Mouse (Mus musculus) embryonic facial prominence, embryonic 13.5 days (tissue): ENCODE data around the gene Tfam. TPM values are rescaled to one million over a fixed set of nuclear protein-coding genes. Genes with fewer than 3 reads are reported as not detected.
A peak's percentile ranks its signal among the peaks of the same experiment; 100 is the strongest.

Source experiments
- ATAC-seq: fragments of 200-750 bp; cut with Nextera tagmentation; 2 replicates; pipeline ENCODE4 v1.8.0; 2017; ENCODE audit warnings: low read depth; ENCODE audit not compliant: insufficient number of reproducible peaks, insufficient read depth, low FRiP score, low TSS enrichment
- H3K27ac ChIP-seq: fragments of 300-500 bp; sonication (generic); 2 replicates; pipeline ENCODE4 v1.5.1; 2015; ENCODE audit warnings: moderate library complexity, mild to moderate bottlenecking, inconsistent platforms
- H3K27me3 ChIP-seq: fragments of 300-500 bp; sonication (generic); 2 replicates; pipeline ENCODE4 v1.6.1; 2015; ENCODE audit warnings: mild to moderate bottlenecking, inconsistent platforms
- H3K36me3 ChIP-seq: fragments of 300-500 bp; sonication (generic); 2 replicates; pipeline ENCODE4 v1.6.1; 2015; ENCODE audit warnings: mild to moderate bottlenecking, inconsistent platforms
- H3K4me1 ChIP-seq: fragments of 300-500 bp; sonication (generic); 2 replicates; pipeline ENCODE4 v1.6.1; 2015; ENCODE audit warnings: inconsistent platforms
- H3K4me2 ChIP-seq: fragments of 300-500 bp; sonication (generic); 2 replicates; pipeline ENCODE4 v1.6.1; 2015; ENCODE audit warnings: moderate library complexity, mild to moderate bottlenecking, inconsistent platforms
- H3K4me3 ChIP-seq: fragments of 300-500 bp; sonication (generic); 2 replicates; pipeline ENCODE4 v1.5.1; 2015; ENCODE audit warnings: mild to moderate bottlenecking, inconsistent platforms
- H3K9ac ChIP-seq: fragments of 300-500 bp; sonication (generic); 2 replicates; pipeline ENCODE4 v1.6.1; 2015; ENCODE audit warnings: mild to moderate bottlenecking, inconsistent platforms
- H3K9me3 ChIP-seq: fragments of 300-500 bp; sonication (generic); 2 replicates; pipeline ENCODE4 v1.6.1; 2016; ENCODE audit warnings: inconsistent platforms
- WGBS: fragments of 180-500 bp; shearing (Covaris S2); methylation state at CpG from one replicate; pipeline ENCODE4 v1.1.7; 2015; ENCODE audit warnings: mixed read lengths; 5-methylcytosine and 5-hydroxymethylcytosine counted together
- polyA plus RNA-seq: library from polyadenylated mRNA; unstranded; fragments of >200 nt; fragmentation: Nextera tagmentation; extraction: Ambion mirVana; gene quantifications from 2 replicates; pipeline ENCODE4 v1.2.1, GENCODE M21; 2015

Tfam gene
- polyA plus RNA-seq = 75.4 and 80.5 TPM in 2 replicates

DNA sequence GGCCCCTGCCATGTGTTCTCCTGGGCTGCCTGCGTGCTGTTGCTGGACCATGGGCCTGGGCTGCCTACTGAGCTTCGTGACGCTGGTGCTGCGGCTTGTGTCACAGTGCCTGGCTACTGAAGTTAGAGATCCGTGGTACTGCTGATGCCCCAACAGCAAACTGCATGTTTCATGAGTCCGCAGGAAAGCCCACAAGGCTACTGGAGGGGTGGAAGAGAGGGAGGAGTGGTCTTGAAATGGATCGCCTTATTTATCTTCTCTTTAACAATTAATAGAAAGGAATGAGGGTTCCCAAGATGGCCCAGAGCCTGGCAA is at the start of gene Tfam:
Gene Tfam, minus strand, starts transcription at position 41 of the 315 bp plus-strand sequence.
- Histone ChIP-seq H3K27ac (peak within 1 kb of the TSS; percentile 39; the same call in 1 of the 2 replicates), H3K4me1 (peaks cover 9% of the 10 kb centered on the region), H3K4me2 (peak within 1 kb of the TSS; percentile 80), H3K4me3 (peak within 1 kb of the TSS; percentile 73), H3K9me3 (no peaks in the 10 kb centered on the region), H3K36me3 (peaks cover 26% of the 10 kb centered on the region), H3K9ac (peak within 1 kb of the TSS; percentile 87), H3K27me3 (no peaks in the 10 kb centered on the region)
- WGBS = 3% methylated on average over 7 of the region's 7 CpGs
- no peak for ATAC-seq

DNA sequence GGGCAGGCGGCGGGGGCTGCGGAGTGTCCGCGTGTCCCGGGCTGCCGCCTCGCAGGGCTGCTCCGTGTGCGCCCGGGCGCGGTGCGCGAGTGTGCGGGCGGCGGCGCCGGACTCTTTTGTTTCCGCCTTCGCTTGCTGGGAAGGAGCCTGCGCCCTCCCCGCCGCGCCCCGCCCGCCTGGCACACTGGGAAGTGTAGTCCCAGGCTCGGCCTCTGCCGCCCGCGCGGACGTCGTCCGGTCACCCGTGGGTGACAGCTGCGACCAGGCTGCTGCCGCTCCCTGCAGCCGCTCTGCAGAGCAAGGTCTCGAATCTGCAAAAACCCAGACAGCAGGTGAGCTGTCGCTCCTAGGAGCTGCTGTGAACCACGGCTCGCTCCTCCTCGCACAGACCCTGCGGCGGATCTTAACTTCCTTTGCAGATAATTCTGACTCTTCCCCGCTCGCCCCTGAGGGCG is 47.1 kb upstream of the Tfam start, which contains the start of gene Ube2d1:
Gene Ube2d1, minus strand, starts transcription at position 137 of the 455 bp plus-strand sequence.
- peak; percentile 91 for ATAC-seq
- under 1% methylated on average over 50 of the region's 50 CpGs for WGBS
- H3K9me3 ChIP-seq = no peaks in the 10 kb centered on the region

DNA sequence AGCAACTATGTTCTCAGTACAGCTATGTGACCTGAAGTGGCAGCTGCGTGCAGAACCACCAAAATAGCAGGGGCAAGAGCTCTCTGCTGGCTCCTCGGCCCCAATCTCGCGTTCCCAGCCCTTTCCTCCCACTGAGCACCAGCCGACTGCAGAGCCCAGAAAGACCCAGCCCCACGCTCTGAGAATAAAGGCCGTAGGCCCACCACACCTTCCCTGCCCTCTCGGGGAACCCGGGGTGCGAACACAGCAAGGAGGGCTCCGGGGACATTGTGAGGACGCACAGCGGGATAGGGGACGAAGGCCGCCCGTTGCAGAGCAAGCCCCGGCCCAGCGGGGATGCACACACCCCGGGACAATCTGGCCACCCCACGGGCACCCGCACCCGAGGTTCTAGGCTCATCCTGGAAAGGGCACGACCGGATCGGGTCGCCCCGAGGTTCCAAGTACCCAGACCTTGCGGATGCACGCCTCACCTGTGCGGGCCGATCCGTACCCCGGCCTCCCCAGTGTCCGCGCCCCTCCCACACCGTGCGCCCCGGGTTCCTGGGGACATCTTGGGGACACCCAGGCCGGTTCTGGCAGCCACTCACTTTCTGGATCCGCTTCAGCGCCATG is 46.5 kb upstream of the Tfam start:
- WGBS = under 1% methylated on average over 41 of the region's 41 CpGs
- Histone ChIP-seq H3K9me3 (no peaks in the 10 kb centered on the region), H3K4me3 (peak overlapping the region; percentile 90), H3K4me2 (peak overlapping the region; percentile 74), H3K4me1 (peaks cover 22% of the 10 kb centered on the region), H3K27me3 (0 out of 2 replicates have a peak, but pooled peaks cover 5% of the 10 kb centered on the region), H3K9ac (peak overlapping the region; percentile 94), H3K27ac (peak overlapping the region; percentile 51; the same call in 1 of the 2 replicates), H3K36me3 (no peaks in the 10 kb centered on the region)
- ATAC-seq = peak; percentile 63

More for the DNA sequence above, 47.1 kb upstream of the Tfam start, which contains the start of gene Ube2d1:
- Histone ChIP-seq H3K36me3 (no peaks in the 10 kb centered on the region), H3K27ac (peak within 1 kb of the TSS; percentile 51; the same call in 1 of the 2 replicates), H3K9ac (peak within 1 kb of the TSS; percentile 94), H3K4me2 (peak within 1 kb of the TSS; percentile 74), H3K4me1 (peaks cover 22% of the 10 kb centered on the region), H3K4me3 (peak within 1 kb of the TSS; percentile 90), H3K27me3 (0 out of 2 replicates have a peak, but pooled peaks cover 5% of the 10 kb centered on the region)

DNA sequence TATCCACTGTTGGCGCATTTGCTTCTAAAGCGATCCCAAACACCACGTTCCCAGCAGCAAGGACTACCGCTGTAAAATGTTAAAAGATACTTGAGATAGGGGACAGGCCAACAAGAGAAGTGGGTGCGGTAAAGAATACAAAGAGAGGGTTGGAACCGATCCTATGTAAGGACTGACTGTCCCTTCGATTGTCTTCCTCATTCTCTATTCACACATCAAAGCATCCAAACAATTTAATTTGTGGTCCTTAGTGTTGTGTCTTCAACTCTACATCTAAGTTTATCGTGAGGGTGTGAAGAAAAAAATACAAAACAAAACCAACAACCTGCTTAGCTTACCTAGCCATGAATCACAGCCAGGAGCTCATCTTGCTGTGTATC is 46.0 kb upstream of the Tfam start:
- Histone ChIP-seq H3K4me3 (peak overlapping the region; percentile 90), H3K4me2 (peak overlapping the region; percentile 74), H3K4me1 (peaks cover 22% of the 10 kb centered on the region), H3K27me3 (0 out of 2 replicates have a peak, but pooled peaks cover 5% of the 10 kb centered on the region), H3K36me3 (no peaks in the 10 kb centered on the region), H3K9me3 (no peaks in the 10 kb centered on the region), H3K9ac (peak overlapping the region; percentile 94), H3K27ac (0 out of 2 replicates have a peak overlapping the region, but pooled peaks have one; percentile 51)
- ATAC-seq = no peak
- WGBS = 13% methylated on average over 8 of the region's 8 CpGs

DNA sequence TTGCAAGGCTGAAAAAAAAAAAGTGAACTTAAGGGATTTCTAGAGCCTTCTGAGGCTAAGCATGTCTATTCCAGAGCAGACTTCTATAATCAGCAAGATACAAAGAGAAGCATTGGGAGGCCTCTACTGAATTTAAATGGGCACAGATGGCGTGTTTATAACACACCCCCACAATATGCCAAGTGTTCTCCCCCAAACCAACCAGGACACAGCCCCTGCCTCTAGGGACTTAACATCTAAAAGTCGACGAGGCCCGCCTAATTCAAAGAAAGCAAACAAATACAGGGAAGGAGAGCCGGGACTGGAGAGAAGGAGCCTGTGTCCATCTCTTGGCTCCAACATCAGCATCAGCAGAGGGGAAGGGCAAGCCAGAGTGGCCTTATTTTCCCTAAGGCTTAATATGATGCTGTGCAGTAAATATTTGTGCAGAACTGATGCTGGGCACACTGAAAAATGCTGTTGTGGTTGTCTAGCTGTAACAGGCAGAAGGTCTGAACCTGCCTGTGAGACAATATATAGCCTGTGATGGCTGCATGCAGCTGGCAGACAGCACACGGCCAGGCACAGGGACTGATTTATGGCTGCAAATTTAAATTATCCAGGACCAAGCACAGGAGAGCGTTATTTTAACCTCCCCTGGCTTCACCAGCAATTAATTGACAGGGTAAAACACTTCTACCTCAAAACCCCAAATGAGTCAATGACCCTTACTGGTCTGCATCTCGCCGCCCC is 35.1 kb upstream of the Tfam start:
- H3K4me2 ChIP-seq = no peak overlapping the region
- 58% methylated on average over 9 of the region's 9 CpGs for WGBS
- H3K4me1 ChIP-seq = peaks cover 7% of the 10 kb centered on the region
- H3K27ac ChIP-seq = 0 out of 2 replicates have a peak overlapping the region, but pooled peaks have one; percentile 4
- H3K9me3 ChIP-seq = no peaks in the 10 kb centered on the region
- H3K4me3 ChIP-seq = no peak overlapping the region
- ATAC-seq = no peak
- H3K36me3 ChIP-seq = peaks cover 5% of the 10 kb centered on the region
- H3K27me3 ChIP-seq = no peaks in the 10 kb centered on the region
- no peak overlapping the region for H3K9ac ChIP-seq

DNA sequence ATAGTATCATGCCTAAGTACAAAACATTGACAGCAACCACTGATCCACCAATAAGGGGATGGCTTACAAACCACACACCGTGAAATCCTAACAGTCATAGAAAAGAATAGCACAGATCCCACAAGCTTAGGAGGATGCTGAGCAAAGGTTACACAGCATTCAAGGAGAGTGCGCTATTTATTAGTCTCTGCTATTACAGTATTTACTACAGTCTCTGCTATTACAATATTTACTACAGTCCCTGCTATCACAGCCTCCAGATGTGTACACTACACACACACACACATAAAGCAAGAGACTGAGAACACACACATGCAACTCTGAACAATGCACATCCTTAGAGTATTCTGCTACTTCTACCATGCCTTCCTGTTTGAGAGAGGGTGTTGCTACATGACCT is 29.9 kb upstream of the Tfam start:
- no peak for ATAC-seq
- WGBS = 95% methylated on average over 2 of the region's 2 CpGs
- H3K36me3 ChIP-seq = no peaks in the 10 kb centered on the region
- no peaks in the 10 kb centered on the region for H3K9me3 ChIP-seq
- H3K4me2 ChIP-seq = no peak overlapping the region
- H3K27me3 ChIP-seq = no peaks in the 10 kb centered on the region
- H3K27ac ChIP-seq = no peak overlapping the region
- H3K4me1 ChIP-seq = peaks cover 3% of the 10 kb centered on the region
- no peak overlapping the region for H3K9ac ChIP-seq
- no peak overlapping the region for H3K4me3 ChIP-seq

DNA sequence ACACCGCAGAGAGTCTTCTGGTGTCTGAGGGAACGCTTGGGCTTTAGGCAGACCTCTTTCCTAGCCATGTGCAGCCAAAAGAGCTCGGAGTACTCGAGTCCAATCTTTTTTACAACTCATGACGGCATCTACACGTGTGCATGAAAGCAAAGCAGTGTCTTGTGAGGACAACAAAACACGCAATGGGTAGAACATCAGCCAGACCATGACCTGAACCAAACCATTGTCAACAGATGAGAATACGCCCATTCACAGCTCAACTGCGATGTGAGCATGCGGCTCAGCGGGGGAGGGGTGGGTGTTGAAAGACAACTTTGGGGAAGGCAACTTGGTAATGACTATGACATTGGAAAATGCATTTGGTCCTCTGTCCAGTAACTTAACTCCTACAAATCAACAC is 29.4 kb upstream of the Tfam start:
- Histone ChIP-seq H3K9ac (no peak overlapping the region), H3K27me3 (no peaks in the 10 kb centered on the region), H3K4me3 (no peak overlapping the region), H3K36me3 (no peaks in the 10 kb centered on the region), H3K27ac (no peak overlapping the region), H3K4me1 (0 out of 2 replicates have a peak, but pooled peaks cover 2% of the 10 kb centered on the region), H3K4me2 (no peak overlapping the region), H3K9me3 (no peaks in the 10 kb centered on the region)
- ATAC-seq = no peak
- WGBS = 86% methylated on average over 11 of the region's 11 CpGs

DNA sequence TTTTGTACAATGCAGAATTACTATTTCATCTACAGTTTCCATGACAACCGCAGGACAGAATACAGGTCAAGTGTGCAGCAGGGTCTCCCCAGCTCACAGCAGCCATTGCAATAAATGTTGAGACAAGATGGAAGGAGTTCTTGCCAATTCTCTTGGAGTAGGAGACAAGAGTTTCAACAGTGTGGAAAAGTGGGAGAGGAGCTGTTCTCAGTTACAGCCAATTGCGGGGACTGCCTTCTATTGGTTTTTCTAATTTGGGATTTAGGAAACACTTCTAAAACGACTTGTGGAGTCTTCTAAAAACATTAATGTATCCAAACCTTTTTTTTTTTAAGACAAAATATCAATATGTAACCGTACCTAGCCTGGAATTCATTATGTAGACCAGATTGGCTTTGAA is 27.0 kb upstream of the Tfam start:
- Histone ChIP-seq H3K4me1 (0 out of 2 replicates have a peak, but pooled peaks cover 2% of the 10 kb centered on the region), H3K36me3 (peaks cover 13% of the 10 kb centered on the region), H3K27ac (no peak overlapping the region), H3K9ac (no peak overlapping the region), H3K4me2 (no peak overlapping the region), H3K4me3 (no peak overlapping the region), H3K27me3 (no peaks in the 10 kb centered on the region), H3K9me3 (no peaks in the 10 kb centered on the region)
- no peak for ATAC-seq
- WGBS = 52% methylated on average over 4 of the region's 4 CpGs

DNA sequence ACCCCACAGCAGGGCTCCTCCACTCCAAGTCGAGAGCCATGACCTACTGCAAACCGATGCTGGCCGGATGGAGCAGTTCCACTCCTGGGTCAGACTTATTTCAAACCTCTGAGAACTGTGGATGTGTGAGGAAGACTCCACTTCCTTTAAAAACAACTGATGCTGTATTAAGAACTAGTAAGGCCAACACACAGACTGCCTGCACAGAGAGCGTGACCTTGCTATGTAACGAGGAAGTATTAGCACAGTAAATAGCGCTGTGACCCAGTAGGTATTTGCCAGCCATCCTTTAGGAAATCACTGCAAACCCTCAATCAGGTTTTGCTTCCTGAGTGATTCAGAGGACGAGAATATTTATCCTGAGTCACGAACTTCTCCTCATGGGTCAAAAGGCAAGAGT is 23.6 kb upstream of the Tfam start:
- no peak for ATAC-seq
- H3K36me3 ChIP-seq = peaks cover 40% of the 10 kb centered on the region
- no peak overlapping the region for H3K27ac ChIP-seq
- H3K4me1 ChIP-seq = no peaks in the 10 kb centered on the region
- H3K27me3 ChIP-seq = no peaks in the 10 kb centered on the region
- H3K4me3 ChIP-seq = no peak overlapping the region
- no peak overlapping the region for H3K9ac ChIP-seq
- 84% methylated on average over 8 of the region's 8 CpGs for WGBS
- no peak overlapping the region for H3K4me2 ChIP-seq
- H3K9me3 ChIP-seq = no peaks in the 10 kb centered on the region

DNA sequence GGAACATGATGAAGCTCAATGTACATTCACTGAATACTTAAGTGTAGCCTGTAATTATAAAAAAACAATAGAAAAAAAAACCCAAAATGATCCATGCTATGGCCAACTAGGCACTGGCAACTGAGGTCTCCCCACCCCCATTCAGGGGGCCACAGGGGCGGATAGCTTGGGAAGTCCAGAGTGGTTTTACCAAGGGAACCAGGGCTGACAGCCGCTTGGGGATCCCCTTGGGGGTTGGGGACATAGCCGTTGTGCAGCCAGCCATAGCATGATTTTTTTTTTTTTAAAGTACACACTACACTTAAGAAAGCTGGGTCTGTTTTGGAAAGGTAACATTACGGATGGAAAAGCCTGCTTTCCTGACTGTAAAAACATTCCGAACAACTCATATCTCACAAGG is 20.9 kb upstream of the Tfam start:
- WGBS = 79% methylated on average over 5 of the region's 5 CpGs
- H3K36me3 ChIP-seq = peaks cover 60% of the 10 kb centered on the region

DNA sequence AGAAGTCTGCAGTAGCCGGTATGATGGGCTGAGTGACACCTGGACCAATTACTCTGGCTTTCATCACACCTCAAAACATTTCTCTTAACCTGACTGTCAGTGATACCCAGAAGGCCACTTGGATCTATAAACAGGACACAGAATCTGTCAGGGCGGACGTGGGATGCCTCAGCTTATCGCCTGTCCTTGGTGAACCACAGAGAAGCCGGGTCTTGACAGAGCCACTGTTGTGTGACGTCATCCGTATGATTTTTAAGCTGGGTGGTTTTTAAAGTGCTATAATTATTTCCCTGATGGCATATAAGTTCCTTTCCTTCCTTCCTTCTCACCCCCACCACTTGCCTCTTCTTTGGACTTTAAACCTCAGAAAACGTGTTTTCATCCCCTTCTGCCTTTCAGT is 20.4 kb upstream of the Tfam start:
- H3K9ac ChIP-seq = no peak overlapping the region
- no peak overlapping the region for H3K4me3 ChIP-seq

More for the DNA sequence above, 20.9 kb upstream of the Tfam start:
- no peaks in the 10 kb centered on the region for H3K4me1 ChIP-seq
- no peak overlapping the region for H3K4me2 ChIP-seq
- no peaks in the 10 kb centered on the region for H3K27me3 ChIP-seq
- H3K9me3 ChIP-seq = no peaks in the 10 kb centered on the region
- no peak overlapping the region for H3K27ac ChIP-seq
- no peak overlapping the region for H3K4me3 ChIP-seq
- no peak overlapping the region for H3K9ac ChIP-seq
- ATAC-seq = no peak

More for the DNA sequence above, 20.4 kb upstream of the Tfam start:
- H3K9me3 ChIP-seq = no peaks in the 10 kb centered on the region
- ATAC-seq = no peak
- H3K4me1 ChIP-seq = no peaks in the 10 kb centered on the region
- peaks cover 60% of the 10 kb centered on the region for H3K36me3 ChIP-seq
- H3K27me3 ChIP-seq = no peaks in the 10 kb centered on the region
- H3K4me2 ChIP-seq = no peak overlapping the region
- no peak overlapping the region for H3K27ac ChIP-seq
- 81% methylated on average over 8 of the region's 8 CpGs for WGBS
